In genomic region chr16:87307109-87307735, GRCm38 (mm10) we compare ENCODE assay signal across 9 mouse cellular contexts. TPM values are rescaled to one million over a fixed set of nuclear protein-coding genes. Genes with fewer than 3 reads are reported as not detected.
DNase-seq lines count a peak whose midpoint lies in the region; ATAC-seq and TF ChIP-seq lines count a peak whose summit lies in the region.
"Had no signal": no experiment of that assay in that cellular context is flagged by ENCODE, and none has a peak within 500 bp of the region (broad histone marks: within the 10 kb centered on the region; RNA-seq: fewer than 3 reads in every experiment).

No protein-coding gene starts in this region.

- H3K27me3 ChIP-seq in Patski, result no peaks in the 10 kb centered on the region
- H3K27me3 ChIP-seq in heart, embryonic 15.5 days, result no peaks in the 10 kb centered on the region
- no peaks in the 10 kb centered on the region for H3K27me3 ChIP-seq in hindbrain, embryonic 12.5 days

- no peak for DNase-seq in gastrocnemius, adult 2 months
- no peak for DNase-seq in gastrocnemius, adult 8-10 months (ENCODE audit: low spot score in 2 of 2)
- no peak for DNase-seq in Patski (ENCODE audit: low read depth, low spot score)
- peak; percentile 38 for DNase-seq in lung, postnatal 14 days
- DNase-seq in thymus, postnatal 10 days (ENCODE audit: low spot score in 2 of 2), result no peak
- no peak for DNase-seq in cerebellum, adult 9-10 months
- DNase-seq: liver, postnatal 0 days had no signal

- no peaks in the 10 kb centered on the region for H3K9me3 ChIP-seq in heart, embryonic 15.5 days (replicated peaks)
- no peaks in the 10 kb centered on the region for H3K9me3 ChIP-seq in hindbrain, embryonic 12.5 days (replicated peaks)

- ATAC-seq in Patski, result peak; percentile 80
- peak; percentile 86 for ATAC-seq in heart, embryonic 15.5 days (replicated peaks; ENCODE audit: insufficient number of reproducible peaks, insufficient read depth, low FRiP score, low read depth)
- no peak for ATAC-seq in hindbrain, embryonic 12.5 days (ENCODE audit: low FRiP score)
- ATAC-seq: liver, postnatal 0 days had no signal

- 16% methylated on average over 10 of the region's 10 CpGs for WGBS in heart, embryonic 15.5 days
- 85% methylated on average over 10 of the region's 10 CpGs for WGBS in hindbrain, embryonic 12.5 days

- CTCF ChIA-PET in Patski (lab: Charles Lee), result interaction anchor here (0.9 to 1.5 kb wide), 4 partner anchors 12 to 22 kb away, joined by 3 to 5 read pairs (median 3); no protein-coding TSS in a partner anchor

- in situ Hi-C loops in Patski (cut with MboI; ENCODE audit: low pct_unique_long_range_greater_than_20kb), result no loop called here

- H3K36me3 ChIP-seq in heart, embryonic 15.5 days, result no peaks in the 10 kb centered on the region
- H3K36me3 ChIP-seq in hindbrain, embryonic 12.5 days, result no peaks in the 10 kb centered on the region

- H3K4me1 ChIP-seq in heart, embryonic 15.5 days (replicated peaks), result peaks cover 12% of the 10 kb centered on the region
- no peaks in the 10 kb centered on the region for H3K4me1 ChIP-seq in hindbrain, embryonic 12.5 days

- intact Hi-C loops in gastrocnemius, adult 2 months (cut with DNase I), result no loop called here

- no peak overlapping the region for H3K9ac ChIP-seq in heart, embryonic 15.5 days
- no peak overlapping the region for H3K9ac ChIP-seq in hindbrain, embryonic 12.5 days
- H3K9ac ChIP-seq: liver, postnatal 0 days had no signal

- POLR2A ChIA-PET in Patski (lab: Charles Lee), result interaction anchor here (1.3 kb wide), 1 partner anchor 1504 kb away, joined by 3 read pairs; the partner anchor contains the start of gene Adamts1

- H3K27ac ChIP-seq in gastrocnemius, adult 2 months, result peak overlapping the region; percentile 68
- peak overlapping the region; percentile 92 for H3K27ac ChIP-seq in heart, embryonic 15.5 days
- H3K27ac ChIP-seq in hindbrain, embryonic 12.5 days, result no peak overlapping the region

- peak overlapping the region; percentile 42 for H3K4me2 ChIP-seq in heart, embryonic 15.5 days
- no peak overlapping the region for H3K4me2 ChIP-seq in hindbrain, embryonic 12.5 days (replicated peaks)

- H3K4me3 ChIP-seq in gastrocnemius, adult 2 months, result peak overlapping the region; percentile 34
- H3K4me3 ChIP-seq in heart, embryonic 15.5 days, result no peak overlapping the region
- H3K4me3 ChIP-seq in hindbrain, embryonic 12.5 days, result no peak overlapping the region

- TF ChIP-seq CTCF in gastrocnemius, adult 2 months (IDR thresholded peaks at IDR 0.05), result no peak
- TF ChIP-seq CTCF in Patski (IDR thresholded peaks at IDR 0.05), result no peak

RNA-seq across cellular contexts. Expression of gene N6amt1, which starts 46.8 kb away (rescaled TPM):
- total RNA-seq in gastrocnemius, adult 2 months (2021), result 1 to 10 TPM; 7.9 to 9.2 TPM
- 10 to 100 TPM in 1 of 4 experiments, 1 to 10 TPM in 3; 7.9 to 10.7 (median 8.8) TPM for total RNA-seq in gastrocnemius, adult 8-10 months (2022)
- polyA plus RNA-seq in Patski (2021), result 19.9 TPM
- polyA plus RNA-seq in heart, embryonic 15.5 days (2015; fragmentation: Nextera tagmentation; extraction: Ambion mirVana), result 24.3 and 24.5 TPM in 2 replicates
- 17.4 and 19.9 TPM in 2 replicates for polyA plus RNA-seq in hindbrain, embryonic 12.5 days (2016; fragmentation: Nextera tagmentation; extraction: Ambion mirVana)
